Mouse (Mus musculus) MEL (cell line): ENCODE results near the gene Anks1. TPM values are rescaled to one million over a fixed set of nuclear protein-coding genes. Genes with fewer than 3 reads are reported as not detected.

ENCODE experiments used
- DNase-seq: peaks from one replicate; pipeline ENCODE4 v3.0.0; 2011; ENCODE audit warnings: low read depth, low spot score
- H3K27ac ChIP-seq: 2 replicates; pipeline ENCODE4 v1.5.1; 2012; ENCODE audit warnings: low read depth, mild to moderate bottlenecking, control low read depth, low read length, moderate library complexity; ENCODE audit not compliant: control insufficient read depth
- H3K27me3 ChIP-seq, 2 experiments: fragments of 150-350 bp in 1 of 2; sonication (generic) in 1 of 2; 2 replicates each; pipeline ENCODE4 v1.6.1; 2012; ENCODE audit warnings: low read length in 2 of 2, mild to moderate bottlenecking in 2 of 2, improper control_type of control experiment in 1 of 2, moderate library complexity in 1 of 2; ENCODE audit not compliant: insufficient read depth in 2 of 2, control insufficient read depth in 1 of 2
- H3K36me3 ChIP-seq, 2 experiments: 2 replicates each; pipeline ENCODE4 v1.6.1; 2012 to 2014; ENCODE audit warnings: low read length in 2 of 2, improper control_type of control experiment in 1 of 2, inconsistent platforms in 1 of 2, mild to moderate bottlenecking in 1 of 2; ENCODE audit not compliant: insufficient read depth in 2 of 2, control insufficient read depth in 1 of 2
- H3K4me1 ChIP-seq, 2 experiments: fragments of 150-350 bp in 1 of 2; sonication (generic) in 1 of 2; 2 replicates each; pipeline ENCODE4 v1.6.1; 2012; ENCODE audit warnings: low read length in 2 of 2, improper control_type of control experiment in 1 of 2, mild to moderate bottlenecking in 1 of 2; ENCODE audit not compliant: insufficient read depth in 2 of 2, control insufficient read depth in 1 of 2
- H3K4me3 ChIP-seq, 2 experiments: fragments of 150-350 bp in 1 of 2; sonication (generic) in 1 of 2; 2 replicates each; pipeline ENCODE4 v1.5.1; 2012; ENCODE audit warnings: low read depth in 2 of 2, low read length in 2 of 2, mild to moderate bottlenecking in 2 of 2, moderate library complexity in 2 of 2, control low read depth in 1 of 2, improper control_type of control experiment in 1 of 2; ENCODE audit not compliant: control insufficient read depth in 1 of 2, insufficient read depth in 1 of 2
- H3K79me2 ChIP-seq: 2 replicates; pipeline ENCODE4 v1.6.1; 2012; ENCODE audit warnings: mild to moderate bottlenecking, low read length, moderate library complexity; ENCODE audit not compliant: control insufficient read depth, poor library complexity, insufficient read depth
- H3K9ac ChIP-seq: 2 replicates; pipeline ENCODE4 v1.6.1; 2012; ENCODE audit warnings: low read depth, mild to moderate bottlenecking, control low read depth, low read length, moderate library complexity; ENCODE audit not compliant: control insufficient read depth, poor library complexity, severe bottlenecking
- H3K9me3 ChIP-seq: fragments of 150-350 bp; sonication (generic); replicated peaks from 2 replicates; pipeline ENCODE4 v1.6.1; 2012; ENCODE audit warnings: mild to moderate bottlenecking, low read length, improper control_type of control experiment, moderate library complexity; ENCODE audit not compliant: insufficient read depth
- BHLHE40 ChIP-seq: IDR thresholded peaks from 2 replicates; pipeline ENCODE4 v1.6.1; 2012; ENCODE audit warnings: low read depth, mild to moderate bottlenecking, inconsistent platforms, low read length, improper control_type of control experiment, borderline replicate concordance
- E2F4 ChIP-seq: IDR thresholded peaks from 2 replicates; pipeline ENCODE4 v1.6.1; 2011; ENCODE audit warnings: low read depth, low read length, improper control_type of control experiment, borderline replicate concordance
- ELF1 ChIP-seq: IDR thresholded peaks from 2 replicates; pipeline ENCODE4 v1.6.1; 2014; ENCODE audit warnings: low read depth, mild to moderate bottlenecking, inconsistent platforms, low read length, improper control_type of control experiment, moderate library complexity
- ETS1 ChIP-seq: IDR thresholded peaks from 2 replicates; pipeline ENCODE4 v1.6.1; 2012; ENCODE audit warnings: low read depth, mild to moderate bottlenecking, inconsistent platforms, low read length, improper control_type of control experiment, moderate library complexity
- GATA1 ChIP-seq: IDR thresholded peaks from 2 replicates; pipeline ENCODE4 v1.6.1; 2011; ENCODE audit warnings: low read depth, low read length, improper control_type of control experiment
- JUND ChIP-seq: IDR thresholded peaks from 2 replicates; pipeline ENCODE4 v1.6.1; 2011; ENCODE audit warnings: low read depth, mild to moderate bottlenecking, improper control_type of control experiment, low read length
- KAT2A ChIP-seq: conservative IDR thresholded peaks from 2 replicates; pipeline ENCODE4 v1.6.1; 2012; ENCODE audit warnings: low read depth, low read length, improper control_type of control experiment, inconsistent platforms
- MAZ ChIP-seq: IDR thresholded peaks from 2 replicates; pipeline ENCODE4 v1.6.1; 2012; ENCODE audit warnings: low read depth, mild to moderate bottlenecking, inconsistent platforms, low read length, improper control_type of control experiment
- MEF2A ChIP-seq: IDR thresholded peaks from 2 replicates; pipeline ENCODE4 v1.6.1; 2014; ENCODE audit warnings: low read depth, mild to moderate bottlenecking, inconsistent platforms, low read length, improper control_type of control experiment; ENCODE audit not compliant: poor library complexity, insufficient replicate concordance, severe bottlenecking; ENCODE audit errors: extremely low read depth
- MYC ChIP-seq: IDR thresholded peaks from 2 replicates; pipeline ENCODE4 v1.6.1; 2011; ENCODE audit warnings: low read depth, mild to moderate bottlenecking, low read length, improper control_type of control experiment, moderate library complexity
- NELFE ChIP-seq: IDR thresholded peaks from 2 replicates; pipeline ENCODE4 v1.6.1; 2011; ENCODE audit warnings: low read depth, low read length, improper control_type of control experiment
- POLR2A ChIP-seq, 2 experiments: IDR thresholded peaks; 2 replicates each; pipeline ENCODE4 v1.6.1; 2011 to 2012; ENCODE audit warnings: low read length in 2 of 2, mild to moderate bottlenecking in 2 of 2, control low read depth in 1 of 2, improper control_type of control experiment in 1 of 2, low read depth in 1 of 2, moderate library complexity in 1 of 2; ENCODE audit not compliant: control insufficient read depth in 1 of 2, insufficient read depth in 1 of 2, poor library complexity in 1 of 2
- RAD21 ChIP-seq: IDR thresholded peaks from 2 replicates; pipeline ENCODE4 v1.6.1; 2011; ENCODE audit warnings: mild to moderate bottlenecking, low read depth, low read length, improper control_type of control experiment
- SIN3A ChIP-seq: IDR thresholded peaks from 2 replicates; pipeline ENCODE4 v1.6.1; 2012; ENCODE audit warnings: low read length, improper control_type of control experiment, inconsistent platforms
- TAL1 ChIP-seq: IDR thresholded peaks from 2 replicates; pipeline ENCODE4 v1.6.1; 2012; ENCODE audit warnings: mild to moderate bottlenecking, inconsistent platforms, low read length, moderate library complexity, mixed read lengths
- TCF12 ChIP-seq: IDR thresholded peaks from 2 replicates; pipeline ENCODE4 v1.6.1; 2014; ENCODE audit warnings: low read depth, mild to moderate bottlenecking, inconsistent platforms, low read length, improper control_type of control experiment, moderate library complexity
- USF2 ChIP-seq, 2 experiments: IDR thresholded peaks; 2 replicates each; pipeline ENCODE4 v1.6.1; 2011 to 2012; ENCODE audit warnings: improper control_type of control experiment in 2 of 2, low read length in 2 of 2, borderline replicate concordance in 1 of 2, inconsistent platforms in 1 of 2, low read depth in 1 of 2, mild to moderate bottlenecking in 1 of 2; ENCODE audit not compliant: insufficient read depth in 1 of 2
- ZMIZ1 ChIP-seq: IDR thresholded peaks from 2 replicates; pipeline ENCODE4 v1.6.1; 2012; ENCODE audit warnings: low read depth, mild to moderate bottlenecking, inconsistent platforms, low read length, improper control_type of control experiment, moderate library complexity
- polyA plus RNA-seq, 2 experiments: library from polyadenylated mRNA; stranded (reverse) in 1 of 2; unstranded in 1 of 2; fragments of >175 nt in 1 of 2; fragments of >200 nt in 1 of 2; gene quantifications; 2 replicates each; pipeline versions ENCODE4 v1.2.1 to v1.2.4; 2012; ENCODE audit warnings: low replicate concordance in 2 of 2, low read depth in 1 of 2; ENCODE audit not compliant: insufficient read length in 2 of 2, insufficient read depth in 1 of 2, missing spikeins in 1 of 2
- total RNA-seq: library from RNA; depleted of rRNA; stranded (reverse); fragments of 300-350 nt; gene quantifications from 2 replicates; pipeline ENCODE4 v1.2.3, GENCODE M21; 2012

The Anks1 gene
- total and polyA plus RNA-seq, 3 experiments, result 11.9 to 15.9 TPM; not detected in 1

GRCm38 (mm10) chr17:27916366-27916765 lies 7.3 kb downstream of the Anks1 start:
- Histone ChIP-seq H3K27ac (no peak overlapping the region), H3K4me3 (no peak overlapping the region), H3K27me3 (no peaks in the 10 kb centered on the region), H3K9ac (no peak overlapping the region), H3K4me1 (no peaks in the 10 kb centered on the region), H3K9me3 (no peaks in the 10 kb centered on the region), H3K36me3 (no peaks in the 10 kb centered on the region), H3K79me2 (peaks cover 21% of the 10 kb centered on the region; the same call in 1 of the 2 replicates)
- TF ChIP-seq KAT2A (no peak), SIN3A (no peak), E2F4 (no peak), TAL1 (no peak), ZMIZ1 (no peak), NELFE (no peak), ELF1 (no peak), GATA1 (no peak), MAZ (no peak)
- DNase-seq, result no peak

- no peaks in the 10 kb centered on the region for H3K9me3 ChIP-seq
- H3K36me3 ChIP-seq, result no peaks in the 10 kb centered on the region
- no peaks in the 10 kb centered on the region for H3K4me1 ChIP-seq
- H3K4me3 ChIP-seq, result no peak overlapping the region
- DNase-seq, result no peak
- H3K27ac ChIP-seq, result no peak overlapping the region
- H3K9ac ChIP-seq, result no peak overlapping the region
- H3K27me3 ChIP-seq, result no peaks in the 10 kb centered on the region
- H3K79me2 ChIP-seq, result peaks cover 16% of the 10 kb centered on the region; the same call in 1 of the 2 replicates
- no peak for TF ChIP-seq TCF12
- no peak for TF ChIP-seq MYC
- TF ChIP-seq POLR2A (IDR thresholded peaks at IDR 0.05; ENCODE audit: control insufficient read depth in 1 of 2, insufficient read depth in 1 of 2, low read depth in 1 of 2, low read length in 2 of 2, poor library complexity in 1 of 2), result no peak
Observed at GRCm38 (mm10) chr17:27920676-27921075, 11.6 kb downstream of the Anks1 start.

GRCm38 (mm10) chr17:27922174-27922712 lies 13.1 kb downstream of the Anks1 start:
- no peak overlapping the region for H3K27ac ChIP-seq
- H3K9ac ChIP-seq, result no peak overlapping the region
- no peaks in the 10 kb centered on the region for H3K27me3 ChIP-seq
- no peaks in the 10 kb centered on the region for H3K4me1 ChIP-seq
- no peaks in the 10 kb centered on the region for H3K9me3 ChIP-seq
- no peak for DNase-seq
- no peaks in the 10 kb centered on the region for H3K36me3 ChIP-seq
- H3K4me3 ChIP-seq, result no peak overlapping the region
- peaks cover 10% of the 10 kb centered on the region; the same call in 1 of the 2 replicates for H3K79me2 ChIP-seq
- no peak for TF ChIP-seq ELF1
- TF ChIP-seq RAD21, result no peak
- TF ChIP-seq BHLHE40, result no peak
- no peak for TF ChIP-seq JUND
- no peak for TF ChIP-seq SIN3A
- TF ChIP-seq NELFE, result no peak
- no peak for TF ChIP-seq USF2 (IDR thresholded peaks at IDR 0.05; ENCODE audit: borderline replicate concordance in 1 of 2, insufficient read depth in 1 of 2, low read depth in 1 of 2, low read length in 2 of 2)
- no peak for TF ChIP-seq MEF2A
- no peak for TF ChIP-seq TCF12
- no peak for TF ChIP-seq ETS1
